Mouse (Mus musculus) thymus, postnatal 10 days (tissue): Measurements from ENCODE around the gene Arg1.

Experiments
- DNase-seq, 2 experiments: peaks; one replicate each; pipeline ENCODE4 v3.0.0; 2021; ENCODE audit warnings: low spot score in 2 of 2

Arg1 gene

DNA sequence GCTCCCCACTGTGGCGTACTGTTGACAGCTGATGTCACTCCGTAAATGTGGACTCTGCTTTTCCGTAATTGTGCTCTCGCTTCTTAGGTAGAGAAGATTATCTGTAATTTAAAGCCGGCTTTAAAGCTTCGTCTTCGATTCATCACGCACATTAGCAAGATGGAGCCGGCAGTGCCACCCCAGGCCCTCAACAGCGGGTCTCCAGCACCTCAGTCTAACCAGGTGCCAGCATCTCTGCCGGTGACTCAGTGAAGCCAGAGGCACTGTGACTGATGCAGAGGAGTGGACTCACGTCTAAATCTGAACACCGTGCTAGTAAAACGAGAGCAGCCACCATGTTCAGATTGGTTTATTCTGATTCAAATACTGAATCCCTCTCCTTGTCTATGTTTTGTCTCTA is 14.7 kb downstream of the Arg1 start:
- DNase-seq: no peak

- DNase-seq: no peak
Measured at GRCm38 (mm10) chr10:24911199-24911598, 16.1 kb downstream of the Arg1 start.

GRCm38 (mm10) chr10:24905627-24906026 is 21.7 kb downstream of the Arg1 start:
- DNase-seq: no peak

DNA sequence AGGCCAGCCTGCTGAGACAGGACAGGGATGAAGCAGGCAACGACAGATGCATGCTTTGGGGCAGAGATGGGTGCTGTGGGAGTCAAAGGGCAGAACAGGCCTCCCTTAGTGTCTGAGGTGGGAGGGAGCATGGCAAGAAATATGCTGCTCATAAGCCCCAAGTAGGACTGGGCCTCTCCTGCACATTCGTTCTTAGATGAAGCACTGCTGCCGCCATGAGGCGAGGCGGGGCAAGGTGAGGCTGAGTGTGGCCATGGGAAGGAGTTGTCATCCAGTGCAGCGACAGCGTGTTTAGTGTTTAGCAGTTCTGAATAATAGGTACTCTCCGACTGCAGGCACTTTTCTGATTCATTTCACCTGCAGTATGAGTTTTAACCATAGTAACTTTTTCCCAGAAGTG is 31.4 kb downstream of the Arg1 start:
- peak; percentile 8 to 33 for DNase-seq

GRCm38 (mm10) chr10:24888343-24888742 is 38.9 kb downstream of the Arg1 start:
- no peak for DNase-seq

GRCm38 (mm10) chr10:24886008-24886407 is 41.3 kb downstream of the Arg1 start:
- DNase-seq: peak in 1 of 2 experiments; percentile 13

GRCm38 (mm10) chr10:24873624-24874023 is 53.7 kb downstream of the Arg1 start:
- no peak for DNase-seq

GRCm38 (mm10) chr10:24869760-24870290 is 57.5 kb downstream of the Arg1 start, which contains the start of gene Med23:
Gene Med23, plus strand, starts transcription at chr10:24869986.
- DNase-seq: peak; percentile 90 to 94
